Mouse (Mus musculus) hindbrain, embryonic 15.5 days (tissue): ENCODE data around the gene Gpr37l1. TPM values are rescaled to one million over a fixed set of nuclear protein-coding genes. Genes with fewer than 3 reads are reported as not detected.

Source experiments
- ATAC-seq: fragments of 200-750 bp; cut with Nextera tagmentation; 2 replicates; pipeline ENCODE4 v1.8.0; 2017; ENCODE audit warnings: low read depth, moderate number of reproducible peaks, moderate TSS enrichment; ENCODE audit not compliant: low FRiP score
- H3K27ac ChIP-seq: fragments of 300-500 bp; sonication (generic); replicated peaks from 2 replicates; pipeline ENCODE4 v1.5.1; 2015; ENCODE audit warnings: mild to moderate bottlenecking, inconsistent platforms
- H3K27me3 ChIP-seq: fragments of 300-500 bp; sonication (generic); 2 replicates; pipeline ENCODE4 v1.6.1; 2015; ENCODE audit warnings: control low read depth, inconsistent platforms
- H3K36me3 ChIP-seq: fragments of 300-500 bp; sonication (generic); 2 replicates; pipeline ENCODE4 v1.6.1; 2015; ENCODE audit warnings: control low read depth, inconsistent platforms
- H3K4me1 ChIP-seq: fragments of 300-500 bp; sonication (generic); replicated peaks from 2 replicates; pipeline ENCODE4 v1.6.1; 2015; ENCODE audit warnings: control low read depth, inconsistent platforms
- H3K4me2 ChIP-seq: fragments of 300-500 bp; sonication (generic); 2 replicates; pipeline ENCODE4 v1.6.1; 2015; ENCODE audit warnings: moderate library complexity, mild to moderate bottlenecking, inconsistent platforms
- H3K4me3 ChIP-seq: fragments of 300-500 bp; sonication (generic); 2 replicates; pipeline ENCODE4 v1.5.1; 2015; ENCODE audit warnings: mild to moderate bottlenecking, inconsistent platforms
- H3K9ac ChIP-seq: fragments of 300-500 bp; sonication (generic); 2 replicates; pipeline ENCODE4 v1.6.1; 2015; ENCODE audit warnings: inconsistent platforms
- H3K9me3 ChIP-seq: fragments of 300-500 bp; sonication (generic); 2 replicates; pipeline ENCODE4 v1.6.1; 2016; ENCODE audit warnings: control low read depth, inconsistent platforms
- WGBS: fragments of 180-500 bp; shearing (Covaris S2); methylation state at CpG from one replicate; pipeline ENCODE4 v1.1.7; 2015; 5-methylcytosine and 5-hydroxymethylcytosine counted together
- polyA plus RNA-seq: library from polyadenylated mRNA; unstranded; fragments of >200 nt; fragmentation: Nextera tagmentation; extraction: Ambion mirVana; gene quantifications from 2 replicates; pipeline ENCODE4 v1.2.1, GENCODE M21; 2015

Gpr37l1 gene
- polyA plus RNA-seq, 1 experiment from 2014 or later = 2.5 TPM

DNA sequence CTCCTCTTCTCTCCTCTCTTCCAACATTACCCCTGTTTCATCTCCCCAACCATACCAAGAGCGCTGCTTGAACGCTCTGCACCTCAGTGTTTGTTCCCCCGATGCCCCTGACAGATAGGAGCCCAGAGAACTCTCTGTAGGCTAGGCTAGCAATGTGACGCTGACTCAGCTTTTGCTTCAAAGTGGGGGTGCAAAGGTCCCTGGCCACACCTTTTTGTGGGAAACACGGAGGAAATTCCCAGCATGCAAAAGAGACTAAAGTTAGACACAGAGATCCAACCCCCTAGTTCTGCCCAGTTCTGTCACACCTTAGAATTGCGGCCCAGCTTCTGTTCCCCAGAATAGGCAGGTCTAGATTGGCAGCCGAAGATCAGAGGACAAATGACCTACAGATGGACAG lies 11.4 kb upstream of the Gpr37l1 start:
- no peaks in the 10 kb centered on the region for H3K36me3 ChIP-seq
- H3K9me3 ChIP-seq = no peaks in the 10 kb centered on the region
- no peak overlapping the region for H3K27ac ChIP-seq
- H3K4me2 ChIP-seq = no peak overlapping the region
- H3K4me3 ChIP-seq = no peak overlapping the region
- no peak overlapping the region for H3K9ac ChIP-seq
- no peak for ATAC-seq
- WGBS = 90% methylated on average over 7 of the region's 7 CpGs
- no peaks in the 10 kb centered on the region for H3K27me3 ChIP-seq
- H3K4me1 ChIP-seq = no peaks in the 10 kb centered on the region

DNA sequence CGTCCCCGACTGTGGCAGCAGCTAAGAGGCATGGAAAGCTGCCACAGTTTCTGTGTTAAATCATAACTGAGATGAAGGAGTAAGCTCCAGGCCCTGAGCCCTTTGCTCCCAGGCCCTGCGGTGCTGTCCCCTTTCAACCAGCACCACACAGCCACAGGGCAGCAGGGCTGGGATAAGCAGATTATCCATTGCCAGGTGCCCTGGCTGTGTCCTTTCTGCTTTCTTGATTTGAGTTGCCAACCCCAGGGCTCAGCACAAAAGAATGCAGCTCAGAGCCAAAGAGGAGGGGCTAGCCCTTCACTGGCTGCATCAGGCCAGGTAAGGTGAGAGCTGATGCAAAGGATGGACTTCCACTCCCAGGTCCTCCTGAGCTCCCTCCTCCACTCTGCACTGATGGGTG lies 10.2 kb upstream of the Gpr37l1 start:
- no peak overlapping the region for H3K4me3 ChIP-seq
- ATAC-seq = no peak
- no peaks in the 10 kb centered on the region for H3K9me3 ChIP-seq
- H3K27ac ChIP-seq = no peak overlapping the region
- no peaks in the 10 kb centered on the region for H3K4me1 ChIP-seq
- 86% methylated on average over 3 of the region's 3 CpGs for WGBS
- no peaks in the 10 kb centered on the region for H3K36me3 ChIP-seq
- no peak overlapping the region for H3K9ac ChIP-seq
- H3K27me3 ChIP-seq = no peaks in the 10 kb centered on the region
- no peak overlapping the region for H3K4me2 ChIP-seq

DNA sequence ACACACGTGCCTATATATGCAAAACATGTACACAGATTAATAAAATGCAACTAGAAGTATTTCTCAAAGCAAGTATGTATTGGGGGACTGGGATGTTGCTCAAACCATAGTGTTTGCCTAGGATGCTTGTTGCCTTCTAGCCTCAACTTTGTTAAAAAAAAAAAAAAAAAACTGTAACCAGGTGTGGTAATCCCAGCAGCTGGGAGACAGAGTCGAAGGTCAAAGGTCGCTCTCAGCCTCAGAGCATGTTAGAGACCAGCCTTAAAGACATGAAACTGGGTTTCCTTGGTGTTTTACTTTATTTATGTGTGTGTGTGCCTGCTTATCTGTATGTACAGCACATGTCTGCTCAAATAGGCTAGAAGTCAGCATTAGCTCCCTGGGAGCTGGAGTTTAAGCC lies 7.7 kb upstream of the Gpr37l1 start:
- H3K9ac ChIP-seq = no peak overlapping the region
- no peak overlapping the region for H3K4me2 ChIP-seq
- H3K9me3 ChIP-seq = no peaks in the 10 kb centered on the region
- no peak for ATAC-seq
- H3K27me3 ChIP-seq = no peaks in the 10 kb centered on the region
- no peak overlapping the region for H3K27ac ChIP-seq
- no peaks in the 10 kb centered on the region for H3K36me3 ChIP-seq
- H3K4me1 ChIP-seq = no peaks in the 10 kb centered on the region; the same call in 1 of the 2 replicates
- 79% methylated on average over 3 of the region's 3 CpGs for WGBS
- H3K4me3 ChIP-seq = no peak overlapping the region

DNA sequence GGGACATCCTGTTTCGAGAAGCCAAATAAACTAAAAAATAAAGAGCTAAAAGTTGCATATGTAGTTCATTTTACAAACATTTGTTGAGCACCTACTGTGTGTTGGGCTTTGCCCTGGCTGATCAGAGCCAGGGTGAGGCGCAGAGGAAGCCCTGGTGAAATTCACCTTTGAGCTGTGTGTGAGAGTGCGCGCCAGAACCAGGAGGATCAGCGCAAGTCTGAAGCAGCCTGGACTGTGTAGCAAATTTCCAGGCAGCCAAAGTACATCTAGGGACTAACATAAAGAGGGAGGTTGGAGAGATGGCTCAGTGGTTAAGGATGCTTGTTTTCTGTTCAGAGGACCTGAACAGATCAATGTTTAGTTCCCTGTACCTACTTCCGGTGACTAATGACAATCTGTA lies 5.8 kb upstream of the Gpr37l1 start:
- H3K36me3 ChIP-seq = no peaks in the 10 kb centered on the region
- H3K4me3 ChIP-seq = no peak overlapping the region
- no peak for ATAC-seq
- WGBS = 94% methylated on average over 6 of the region's 6 CpGs
- H3K4me2 ChIP-seq = no peak overlapping the region
- no peaks in the 10 kb centered on the region for H3K27me3 ChIP-seq
- H3K9me3 ChIP-seq = no peaks in the 10 kb centered on the region
- H3K27ac ChIP-seq = no peak overlapping the region
- H3K4me1 ChIP-seq = peaks cover 4% of the 10 kb centered on the region; the same call in 1 of the 2 replicates
- H3K9ac ChIP-seq = no peak overlapping the region

DNA sequence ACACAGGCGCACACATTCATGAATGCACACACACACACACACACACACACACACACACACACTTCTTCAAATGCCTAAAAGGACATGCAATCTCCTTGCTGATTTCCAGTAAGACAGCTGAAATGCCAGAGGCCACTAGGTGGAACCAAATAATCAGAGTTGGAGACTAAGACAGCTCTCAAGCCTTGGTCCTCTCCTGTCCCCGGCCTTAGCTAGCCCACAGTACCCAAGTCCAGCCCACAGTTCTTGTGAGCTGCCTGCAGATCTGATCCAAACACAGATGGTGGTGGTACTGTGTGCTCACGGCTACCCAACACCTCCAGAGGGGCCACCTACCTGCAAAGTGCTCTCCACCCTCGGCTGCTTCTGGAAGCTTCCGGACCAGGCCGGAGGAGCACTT lies 4.5 kb upstream of the Gpr37l1 start:
- no peak overlapping the region for H3K4me2 ChIP-seq
- no peaks in the 10 kb centered on the region for H3K36me3 ChIP-seq
- H3K27ac ChIP-seq = no peak overlapping the region
- peaks cover 4% of the 10 kb centered on the region; the same call in 1 of the 2 replicates for H3K4me1 ChIP-seq
- no peak overlapping the region for H3K9ac ChIP-seq
- no peaks in the 10 kb centered on the region for H3K9me3 ChIP-seq
- 65% methylated on average over 6 of the region's 6 CpGs for WGBS
- ATAC-seq = peak; percentile 80
- no peak overlapping the region for H3K4me3 ChIP-seq
- H3K27me3 ChIP-seq = no peaks in the 10 kb centered on the region

DNA sequence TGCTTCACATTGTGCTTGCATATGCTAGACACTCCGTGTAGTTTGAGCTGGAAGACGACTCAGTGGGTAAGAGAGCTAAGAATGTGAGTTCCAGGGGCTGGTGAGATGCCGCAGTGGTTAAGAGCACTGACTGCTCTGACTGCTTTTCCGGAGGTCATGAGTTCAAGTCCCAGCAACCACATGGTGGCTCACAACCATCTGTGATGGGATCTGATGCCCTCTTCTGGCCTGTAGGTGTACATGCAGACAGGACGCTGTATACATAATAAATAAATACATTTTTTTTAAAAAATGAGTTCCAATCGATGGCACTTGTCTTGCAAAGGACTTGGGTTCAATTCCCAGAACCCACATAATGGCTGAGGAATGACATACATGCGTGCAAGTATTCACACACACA lies 3.7 kb upstream of the Gpr37l1 start:
- H3K36me3 ChIP-seq = no peaks in the 10 kb centered on the region
- 82% methylated on average over 7 of the region's 7 CpGs for WGBS

DNA sequence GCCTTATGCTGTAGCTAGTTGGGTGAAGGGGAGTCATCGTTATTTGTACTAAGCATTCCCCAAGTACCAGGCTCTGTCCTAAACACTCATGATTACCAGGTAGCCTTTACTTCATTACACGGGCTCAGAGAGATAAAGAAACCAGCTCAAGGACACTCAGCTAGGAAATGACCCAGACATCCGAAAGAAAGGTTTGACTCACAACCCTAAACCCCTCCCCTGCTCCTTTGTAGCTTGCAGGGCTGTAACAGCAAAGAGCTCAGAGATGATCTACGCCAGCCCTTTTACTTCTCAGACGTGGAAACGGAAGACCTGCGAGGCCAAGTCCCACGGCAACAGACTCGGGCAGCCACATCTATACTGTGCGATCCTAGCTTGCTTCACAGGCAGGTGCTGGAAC lies 2.8 kb upstream of the Gpr37l1 start:
- no peak for ATAC-seq
- WGBS = 75% methylated on average over 10 of the region's 10 CpGs
- Histone ChIP-seq H3K36me3 (no peaks in the 10 kb centered on the region), H3K4me3 (no peak overlapping the region), H3K4me1 (peaks cover 4% of the 10 kb centered on the region; the same call in 1 of the 2 replicates), H3K27me3 (no peaks in the 10 kb centered on the region), H3K9ac (no peak overlapping the region), H3K4me2 (no peak overlapping the region), H3K27ac (no peak overlapping the region), H3K9me3 (no peaks in the 10 kb centered on the region)

More for the DNA sequence above, 3.7 kb upstream of the Gpr37l1 start:
- Histone ChIP-seq H3K4me3 (no peak overlapping the region), H3K27me3 (no peaks in the 10 kb centered on the region), H3K9me3 (no peaks in the 10 kb centered on the region), H3K4me2 (no peak overlapping the region), H3K9ac (no peak overlapping the region), H3K27ac (no peak overlapping the region), H3K4me1 (peaks cover 4% of the 10 kb centered on the region; the same call in 1 of the 2 replicates)
- no peak for ATAC-seq

DNA sequence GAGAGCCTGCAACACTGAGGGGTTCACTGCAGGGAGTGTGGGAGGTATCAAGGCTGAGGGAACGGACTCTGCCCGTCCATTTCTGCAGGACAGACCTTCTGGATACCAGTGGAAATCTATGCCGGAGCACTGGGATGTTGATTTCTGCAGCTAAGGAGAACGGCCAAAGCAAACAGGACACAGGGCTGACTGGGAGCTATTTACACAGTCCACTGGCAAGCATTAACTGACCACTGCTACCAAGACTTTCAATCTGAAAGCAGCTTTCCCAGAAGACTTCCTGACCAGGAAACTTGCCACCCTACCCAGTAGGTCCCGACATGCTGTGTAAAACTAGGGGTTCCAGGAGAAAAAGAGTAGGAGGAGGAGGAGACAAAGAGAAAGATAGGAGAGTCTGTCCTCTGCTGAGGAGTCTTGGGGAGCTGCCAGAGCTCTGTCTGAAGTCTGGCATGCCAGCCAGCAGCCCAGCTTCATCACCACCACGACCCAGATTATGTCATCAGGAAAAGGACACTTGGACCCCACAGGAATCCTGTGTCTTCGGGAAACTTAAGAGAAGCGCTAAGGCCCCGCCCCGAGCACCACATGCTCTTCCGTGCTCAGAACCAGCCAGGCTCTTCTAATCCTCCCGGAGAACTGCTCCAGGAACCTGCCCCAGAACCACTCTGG lies 2.2 kb upstream of the Gpr37l1 start:
- Histone ChIP-seq H3K4me3 (no peak overlapping the region), H3K4me2 (no peak overlapping the region), H3K9me3 (no peaks in the 10 kb centered on the region), H3K4me1 (peaks cover 4% of the 10 kb centered on the region; the same call in 1 of the 2 replicates), H3K27me3 (no peaks in the 10 kb centered on the region), H3K36me3 (no peaks in the 10 kb centered on the region), H3K9ac (no peak overlapping the region), H3K27ac (peak overlapping the region; percentile 52; the same call in 1 of the 2 replicates)
- 0 out of 2 replicates have a peak, but pooled peaks have one; percentile 4 for ATAC-seq
- 46% methylated on average over 12 of the region's 12 CpGs for WGBS

DNA sequence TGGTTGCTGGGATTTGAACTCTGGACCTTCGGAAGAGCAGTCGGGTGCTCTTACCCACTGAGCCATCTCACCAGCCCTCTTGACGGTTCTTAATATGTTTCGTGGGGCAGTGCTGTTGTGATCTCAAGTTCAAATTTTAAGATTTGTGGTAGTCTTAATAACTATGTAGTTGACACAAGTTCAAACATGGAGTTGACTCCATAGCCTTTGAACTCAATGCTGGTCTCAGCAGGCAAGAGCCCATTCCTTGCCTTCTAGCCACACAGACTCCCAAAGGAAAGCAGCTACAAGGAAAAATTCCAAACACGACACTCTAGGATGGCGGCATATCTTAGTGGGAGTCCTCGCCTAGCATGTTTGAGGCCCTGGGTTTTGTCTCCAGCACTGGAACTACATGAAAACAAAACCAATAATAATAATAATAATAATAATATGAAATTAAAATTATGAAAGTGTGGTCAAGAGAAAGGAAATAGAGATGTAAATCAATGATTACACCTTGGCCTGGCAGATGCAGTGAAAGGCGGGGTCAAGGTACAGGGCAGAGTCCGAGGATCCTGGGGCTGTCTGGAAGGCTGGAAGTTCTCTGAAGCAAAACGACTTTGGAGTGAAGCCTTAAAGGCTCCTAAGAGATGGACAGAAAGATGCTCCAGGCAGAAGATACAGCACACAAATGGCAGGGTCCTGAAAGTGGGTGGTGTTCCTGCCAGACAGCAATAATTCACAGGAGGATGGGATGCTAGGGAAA lies 1.1 kb upstream of the Gpr37l1 start:
- no peak overlapping the region for H3K27ac ChIP-seq
- no peaks in the 10 kb centered on the region for H3K36me3 ChIP-seq
- no peak overlapping the region for H3K9ac ChIP-seq
- no peak overlapping the region for H3K4me2 ChIP-seq
- H3K9me3 ChIP-seq = no peaks in the 10 kb centered on the region
- H3K27me3 ChIP-seq = no peaks in the 10 kb centered on the region
- peaks cover 4% of the 10 kb centered on the region; the same call in 1 of the 2 replicates for H3K4me1 ChIP-seq
- no peak for ATAC-seq
- 92% methylated on average over 10 of the region's 10 CpGs for WGBS
- no peak overlapping the region for H3K4me3 ChIP-seq

DNA sequence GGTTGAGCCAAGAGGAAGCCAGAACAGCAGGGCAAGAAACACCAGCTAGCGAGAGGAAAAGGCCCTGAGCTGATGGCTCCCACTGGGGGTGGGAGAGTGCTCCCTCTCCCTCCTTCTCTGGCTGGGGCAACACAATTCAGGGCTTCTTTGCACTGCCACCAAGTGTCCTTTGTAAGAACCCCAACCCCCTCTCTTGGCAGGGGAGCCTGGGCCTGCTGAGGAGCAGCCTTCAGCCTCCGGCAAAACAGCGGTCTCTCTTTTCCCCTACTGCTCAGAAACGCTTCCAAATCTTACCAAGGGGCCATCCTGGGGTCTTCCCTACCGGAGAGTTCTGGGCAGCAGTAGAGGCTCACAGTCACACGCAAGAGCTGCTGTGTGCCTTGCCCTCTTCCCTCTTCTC lies 4.8 kb downstream of the Gpr37l1 start:
- no peak overlapping the region for H3K4me2 ChIP-seq
- peak overlapping the region; percentile 72 for H3K27ac ChIP-seq
- H3K4me3 ChIP-seq = no peak overlapping the region
- H3K27me3 ChIP-seq = no peaks in the 10 kb centered on the region
- H3K9ac ChIP-seq = no peak overlapping the region
- H3K4me1 ChIP-seq = peaks cover 2% of the 10 kb centered on the region; the same call in 1 of the 2 replicates
- WGBS = 29% methylated on average over 6 of the region's 6 CpGs
- H3K9me3 ChIP-seq = no peaks in the 10 kb centered on the region
- 0 out of 2 replicates have a peak, but pooled peaks have one; percentile 24 for ATAC-seq
- no peaks in the 10 kb centered on the region for H3K36me3 ChIP-seq

DNA sequence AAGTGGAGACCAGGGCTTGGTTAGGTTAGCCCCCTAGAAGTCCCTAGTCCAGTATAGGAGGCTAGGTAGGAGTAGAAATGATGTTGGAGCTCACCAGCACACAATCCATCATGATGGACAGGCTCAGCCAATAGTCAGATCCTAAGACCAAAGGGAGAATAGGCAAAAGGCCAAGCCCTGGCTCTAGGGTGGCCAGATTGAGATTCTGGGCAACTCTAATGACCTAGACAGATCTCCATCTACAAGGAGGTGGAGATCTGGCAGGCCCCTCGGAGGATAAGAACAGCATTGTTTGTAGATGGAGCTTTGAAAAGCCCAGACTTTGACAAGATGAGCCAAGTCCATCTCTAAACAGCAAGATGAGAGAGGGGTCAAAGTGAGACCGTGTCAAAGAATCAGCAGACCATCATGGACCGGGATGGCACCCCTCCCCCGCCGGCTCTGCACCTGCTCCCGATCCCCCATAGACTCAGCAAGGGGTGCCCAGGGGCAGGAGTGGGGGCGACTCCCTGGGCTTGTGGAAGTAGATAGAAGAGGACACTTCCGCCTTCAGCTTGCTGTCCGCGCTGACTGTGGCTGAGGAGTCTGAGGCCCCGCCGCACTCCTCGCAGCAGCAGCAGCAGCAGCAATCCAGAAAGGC lies 7.0 kb downstream of the Gpr37l1 start:
- 85% methylated on average over 13 of the region's 13 CpGs for WGBS
- no peak for ATAC-seq

More for the DNA sequence above, 7.0 kb downstream of the Gpr37l1 start:
- H3K36me3 ChIP-seq = peaks cover 13% of the 10 kb centered on the region
- H3K27ac ChIP-seq = peak overlapping the region; percentile 83
- no peaks in the 10 kb centered on the region for H3K27me3 ChIP-seq
- peaks cover 2% of the 10 kb centered on the region; the same call in 1 of the 2 replicates for H3K4me1 ChIP-seq
- H3K9me3 ChIP-seq = no peaks in the 10 kb centered on the region
- H3K4me3 ChIP-seq = no peak overlapping the region
- H3K4me2 ChIP-seq = no peak overlapping the region
- no peak overlapping the region for H3K9ac ChIP-seq
